Mouse (Mus musculus) kidney, embryonic 14.5 days (tissue): ENCODE measurements around the gene Esrrg. TPM values are rescaled to one million over a fixed set of nuclear protein-coding genes. Genes with fewer than 3 reads are reported as not detected.

ENCODE experiments used
- ATAC-seq: fragments of 200-750 bp; cut with Nextera tagmentation; 2 replicates; pipeline ENCODE4 v1.8.0; 2017; ENCODE audit warnings: moderate number of reproducible peaks, mild to moderate bottlenecking, moderate TSS enrichment, moderate library complexity; ENCODE audit not compliant: low FRiP score, low TSS enrichment
- H3K27ac ChIP-seq: fragments of 300-500 bp; sonication (generic); 2 replicates; pipeline ENCODE4 v1.5.1; 2014; ENCODE audit warnings: low read depth, mild to moderate bottlenecking, low read length, moderate library complexity, mixed read lengths
- H3K27me3 ChIP-seq: fragments of 300-500 bp; sonication (generic); 2 replicates; pipeline ENCODE4 v1.6.1; 2014; ENCODE audit warnings: mild to moderate bottlenecking, low read length; ENCODE audit not compliant: control insufficient read depth, insufficient read depth
- H3K36me3 ChIP-seq: fragments of 300-500 bp; sonication (generic); 2 replicates; pipeline ENCODE4 v1.6.1; 2014; ENCODE audit warnings: low read length, mixed read lengths; ENCODE audit not compliant: control insufficient read depth, insufficient read depth
- H3K4me1 ChIP-seq: fragments of 300-500 bp; sonication (generic); 2 replicates; pipeline ENCODE4 v1.6.1; 2014; ENCODE audit warnings: low read length, mixed read lengths; ENCODE audit not compliant: control insufficient read depth, insufficient read depth
- H3K4me2 ChIP-seq: fragments of 300-500 bp; sonication (generic); replicated peaks from 2 replicates; pipeline ENCODE4 v1.6.1; 2014; ENCODE audit warnings: low read depth, mild to moderate bottlenecking, low read length
- H3K4me3 ChIP-seq: fragments of 300-500 bp; sonication (generic); 2 replicates; pipeline ENCODE4 v1.5.1; 2014; ENCODE audit warnings: mild to moderate bottlenecking, low read length
- H3K9ac ChIP-seq: fragments of 300-500 bp; sonication (generic); 2 replicates; pipeline ENCODE4 v1.6.1; 2014; ENCODE audit warnings: low read depth, mild to moderate bottlenecking, low read length, moderate library complexity
- H3K9me3 ChIP-seq: fragments of 300-500 bp; sonication (generic); 2 replicates; pipeline ENCODE4 v1.6.1; 2016; ENCODE audit warnings: low read length; ENCODE audit not compliant: control insufficient read depth
- WGBS: fragments of 180-500 bp; shearing (Covaris S2); extraction: QIAGEN DNeasy Blood & Tissue Kit; methylation state at CpG from one replicate; pipeline ENCODE4 v1.1.7; 2014; 5-methylcytosine and 5-hydroxymethylcytosine counted together
- polyA plus RNA-seq: library from polyadenylated mRNA; unstranded; fragments of >200 nt; fragmentation: Nextera tagmentation; extraction: Ambion mirVana; gene quantifications from 2 replicates; pipeline ENCODE4 v1.2.1, GENCODE M21; 2014

Esrrg gene
- polyA plus RNA-seq, 1 experiment from 2014 or later = 21.5 TPM

- Histone ChIP-seq H3K9me3 (no peaks in the 10 kb centered on the region), H3K36me3 (no peaks in the 10 kb centered on the region), H3K4me3 (peak overlapping the region; percentile 47; the same call in 1 of the 2 replicates), H3K4me1 (peaks cover 27% of the 10 kb centered on the region), H3K9ac (peak overlapping the region; percentile 37; the same call in 1 of the 2 replicates), H3K27ac (no peak overlapping the region), H3K27me3 (peaks cover 72% of the 10 kb centered on the region), H3K4me2 (peak overlapping the region; percentile 77)
- WGBS = 1% methylated on average over 46 of the region's 47 CpGs
- peak; percentile 44; the same call in 1 of the 2 replicates for ATAC-seq
Observed at GRCm38 (mm10) chr1:187607065-187608047, 1.2 kb upstream of the Esrrg start.

- Histone ChIP-seq H3K4me2 (peak overlapping the region; percentile 77), H3K9ac (peak overlapping the region; percentile 61), H3K4me3 (peak overlapping the region; percentile 47), H3K36me3 (no peaks in the 10 kb centered on the region), H3K9me3 (no peaks in the 10 kb centered on the region), H3K27me3 (peaks cover 62% of the 10 kb centered on the region), H3K4me1 (peaks cover 26% of the 10 kb centered on the region), H3K27ac (no peak overlapping the region)
- peak; percentile 44 for ATAC-seq
- whole genome bisulfite sequencing = under 1% methylated on average over 72 of the region's 72 CpGs
Observed at GRCm38 (mm10) chr1:187609021-187609852, 646 bp downstream of the Esrrg start.

GRCm38 (mm10) chr1:187609853-187610230, 1.3 kb downstream of the Esrrg start:
- no peaks in the 10 kb centered on the region for H3K36me3 ChIP-seq
- peaks cover 56% of the 10 kb centered on the region for H3K27me3 ChIP-seq
- WGBS = 3% methylated on average over 16 of the region's 16 CpGs
- H3K4me2 ChIP-seq = peak overlapping the region; percentile 77
- ATAC-seq = no peak
- no peaks in the 10 kb centered on the region for H3K9me3 ChIP-seq
- H3K4me1 ChIP-seq = peaks cover 20% of the 10 kb centered on the region
- peak overlapping the region; percentile 47 for H3K4me3 ChIP-seq
- H3K27ac ChIP-seq = no peak overlapping the region
- H3K9ac ChIP-seq = peak overlapping the region; percentile 61; the same call in 1 of the 2 replicates

GRCm38 (mm10) chr1:187610336-187610948, 1.9 kb downstream of the Esrrg start:
- Histone ChIP-seq H3K4me1 (peaks cover 18% of the 10 kb centered on the region), H3K9ac (no peak overlapping the region), H3K27me3 (peaks cover 52% of the 10 kb centered on the region), H3K27ac (no peak overlapping the region), H3K4me3 (peak overlapping the region; percentile 47; the same call in 1 of the 2 replicates), H3K36me3 (no peaks in the 10 kb centered on the region), H3K9me3 (no peaks in the 10 kb centered on the region), H3K4me2 (peak overlapping the region; percentile 77; the same call in 1 of the 2 replicates)
- WGBS = 41% methylated on average over 9 of the region's 9 CpGs
- ATAC-seq = no peak

- no peaks in the 10 kb centered on the region for H3K9me3 ChIP-seq
- peaks cover 37% of the 10 kb centered on the region for H3K27me3 ChIP-seq
- H3K4me3 ChIP-seq = no peak overlapping the region
- no peak overlapping the region for H3K27ac ChIP-seq
- H3K36me3 ChIP-seq = no peaks in the 10 kb centered on the region
- WGBS = 29% methylated on average over 5 of the region's 5 CpGs
- H3K9ac ChIP-seq = no peak overlapping the region
- H3K4me1 ChIP-seq = peaks cover 18% of the 10 kb centered on the region
- ATAC-seq = no peak
- H3K4me2 ChIP-seq = no peak overlapping the region
Observed at GRCm38 (mm10) chr1:187611925-187612324, 3.3 kb downstream of the Esrrg start.

DNA sequence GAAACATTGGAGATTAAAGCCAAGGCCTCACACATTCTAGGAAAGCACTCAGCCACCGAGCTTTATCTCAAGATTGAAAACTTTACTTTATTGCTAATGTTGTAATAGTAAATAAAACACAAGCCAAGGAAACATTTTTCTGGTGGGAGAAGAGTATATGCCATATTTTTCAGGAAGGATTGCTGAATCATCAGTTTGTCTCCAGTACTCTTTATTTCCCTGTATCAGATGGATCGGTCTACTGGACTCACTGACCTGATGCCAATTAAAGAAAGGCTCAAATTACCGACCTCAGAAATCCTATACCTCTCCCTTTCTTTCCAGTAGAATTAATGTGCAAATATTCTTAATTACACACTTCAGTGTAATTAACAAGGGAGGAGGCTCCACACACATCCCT, 4.7 kb downstream of the Esrrg start:
- no peak overlapping the region for H3K27ac ChIP-seq
- no peaks in the 10 kb centered on the region for H3K36me3 ChIP-seq
- H3K4me2 ChIP-seq = no peak overlapping the region
- no peaks in the 10 kb centered on the region for H3K9me3 ChIP-seq
- 43% methylated on average over 3 of the region's 3 CpGs for WGBS
- H3K4me1 ChIP-seq = peaks cover 5% of the 10 kb centered on the region; the same call in 1 of the 2 replicates
- no peak overlapping the region for H3K4me3 ChIP-seq
- no peak for ATAC-seq
- H3K27me3 ChIP-seq = peaks cover 24% of the 10 kb centered on the region
- no peak overlapping the region for H3K9ac ChIP-seq

DNA sequence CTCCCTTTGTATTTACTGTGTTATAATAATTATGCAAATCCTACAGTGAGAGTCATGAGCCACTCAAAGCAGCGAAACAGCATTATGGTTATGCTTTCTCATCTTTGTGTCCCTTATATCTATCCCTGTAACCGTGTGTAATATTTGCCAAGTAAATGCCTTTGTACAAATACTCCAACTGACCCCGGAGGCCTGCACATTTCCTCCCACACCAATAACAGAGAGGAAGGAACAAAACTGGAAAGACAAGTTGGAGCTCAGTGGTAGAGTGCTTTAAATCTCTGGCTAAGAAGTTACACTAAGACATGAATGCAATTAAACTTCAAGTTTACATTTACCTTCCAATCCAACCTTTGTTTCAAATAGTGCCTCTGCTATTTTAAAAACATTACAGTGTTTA, 15.4 kb downstream of the Esrrg start:
- no peak for ATAC-seq

DNA sequence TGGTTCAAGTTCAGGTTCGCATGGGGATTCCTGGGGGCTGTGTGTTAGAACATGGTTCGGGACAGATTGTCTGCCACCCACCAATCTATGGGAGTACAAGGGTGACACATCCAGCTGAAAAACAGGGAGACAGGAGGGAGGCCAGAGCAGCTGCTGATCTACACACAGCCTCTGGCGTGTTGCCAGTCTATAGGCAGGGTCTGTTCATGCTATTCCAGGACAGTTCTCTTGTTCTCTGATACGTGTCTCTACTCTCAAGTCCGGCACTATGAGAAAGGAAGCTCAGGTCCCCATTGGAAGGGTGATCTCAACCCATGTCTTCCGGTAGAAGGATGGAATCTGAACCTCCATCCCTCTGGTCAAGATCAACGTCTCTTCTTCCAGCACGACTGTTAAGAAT, 21.8 kb downstream of the Esrrg start:
- WGBS = 88% methylated on average over 8 of the region's 8 CpGs
- no peak for ATAC-seq
- Histone ChIP-seq H3K9me3 (no peaks in the 10 kb centered on the region), H3K27me3 (no peaks in the 10 kb centered on the region), H3K4me1 (no peaks in the 10 kb centered on the region), H3K27ac (no peak overlapping the region), H3K4me3 (no peak overlapping the region), H3K9ac (no peak overlapping the region), H3K36me3 (no peaks in the 10 kb centered on the region), H3K4me2 (no peak overlapping the region)

More for the DNA sequence above, 15.4 kb downstream of the Esrrg start:
- Histone ChIP-seq H3K27ac (no peak overlapping the region), H3K36me3 (no peaks in the 10 kb centered on the region), H3K9ac (no peak overlapping the region), H3K4me3 (no peak overlapping the region), H3K27me3 (no peaks in the 10 kb centered on the region), H3K4me1 (0 out of 2 replicates have a peak, but pooled peaks cover 3% of the 10 kb centered on the region), H3K4me2 (no peak overlapping the region), H3K9me3 (no peaks in the 10 kb centered on the region)
- 45% methylated on average over 3 of the region's 3 CpGs for WGBS
